Mouse (Mus musculus): ENCODE results near the gene Slc37a3. TPM values are rescaled to one million over a fixed set of nuclear protein-coding genes. Genes with fewer than 3 reads are reported as not detected.
"Not testable (repeated sequence)": the region's sequence is repeated elsewhere in the genome, so short reads cannot be mapped to it uniquely, and the experiment has no call there.

Slc37a3 gene
- polyA plus RNA-seq, 1 experiment from 2014 or later: 58.2 TPM

DNA sequence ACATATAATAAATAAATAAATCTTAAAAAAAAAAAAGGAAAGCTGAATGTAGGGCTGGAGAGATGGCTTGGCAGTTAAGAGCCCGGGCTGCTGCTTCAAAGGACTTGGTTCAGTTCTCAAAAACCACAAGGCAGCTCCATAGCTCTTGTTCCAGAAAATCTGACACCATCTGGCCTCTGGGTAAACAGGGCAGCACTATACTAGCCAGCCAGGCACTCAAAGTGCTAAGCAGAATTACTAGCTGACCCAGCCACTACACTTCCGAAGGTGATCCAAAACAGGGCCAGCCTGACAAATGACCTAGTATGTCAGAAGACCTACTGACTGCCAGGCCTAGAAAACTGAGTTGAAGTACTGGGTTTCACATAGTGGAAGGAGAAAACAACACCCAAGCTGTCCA, 25.7 kb upstream of the Slc37a3 start:
- whole genome bisulfite sequencing: 93% methylated on average over 2 of the region's 2 CpGs
- Histone ChIP-seq H3K4me1 (replicated peaks) (no peaks in the 10 kb centered on the region), H3K4me2 (no peak overlapping the region), H3K9me3 (no peaks in the 10 kb centered on the region), H3K27me3 (no peaks in the 10 kb centered on the region), H3K9ac (no peak overlapping the region), H3K4me3 (no peak overlapping the region), H3K36me3 (peaks cover 70% of the 10 kb centered on the region), H3K27ac (replicated peaks) (no peak overlapping the region)
- no peak for ATAC-seq (ENCODE audit: low FRiP score, low read depth)

DNA sequence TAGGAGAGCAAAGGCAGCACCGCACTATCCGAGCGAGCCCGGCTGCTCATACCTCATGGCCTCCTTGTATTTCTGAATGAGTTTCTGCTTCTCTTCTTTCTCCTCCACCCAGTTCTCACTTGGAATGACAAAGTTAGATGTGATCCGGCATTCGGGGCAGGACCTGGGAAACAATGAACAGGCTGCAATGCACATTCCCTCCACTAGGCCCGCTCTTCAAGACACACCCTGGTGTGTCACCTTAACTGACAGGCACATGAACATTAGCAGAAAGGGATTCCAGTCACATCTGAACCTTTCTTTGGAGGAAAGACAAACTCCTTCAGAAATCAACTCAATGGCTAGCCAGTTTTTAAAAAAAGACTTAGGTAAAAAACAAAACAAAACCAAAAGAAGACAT, 22.9 kb upstream of the Slc37a3 start:
- ATAC-seq (ENCODE audit: low FRiP score, low read depth): no peak

DNA sequence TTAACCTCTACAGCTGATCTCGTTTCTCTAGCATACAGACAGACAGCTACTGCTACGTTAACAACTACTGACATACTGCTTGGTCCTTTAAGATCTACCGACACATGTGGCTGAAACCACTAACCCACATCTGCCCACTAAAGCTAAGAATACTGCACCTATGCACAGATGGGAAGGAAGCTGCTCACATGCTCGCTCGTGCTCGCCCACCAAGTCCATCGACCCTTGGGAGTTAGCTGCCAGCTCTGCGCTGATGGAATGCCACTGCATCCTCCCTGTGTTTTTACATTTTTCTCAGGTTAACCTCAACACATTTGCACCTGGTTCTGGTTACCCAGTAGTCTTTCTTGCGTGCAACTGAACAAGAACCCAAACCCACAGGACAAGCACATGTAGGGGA, 20.9 kb upstream of the Slc37a3 start:
- Histone ChIP-seq H3K4me1 (replicated peaks) (0 out of 2 replicates have a peak, but pooled peaks cover 6% of the 10 kb centered on the region), H3K9me3 (no peaks in the 10 kb centered on the region), H3K27ac (replicated peaks) (no peak overlapping the region), H3K4me2 (no peak overlapping the region), H3K36me3 (peaks cover 60% of the 10 kb centered on the region), H3K27me3 (no peaks in the 10 kb centered on the region), H3K9ac (no peak overlapping the region), H3K4me3 (no peak overlapping the region)
- WGBS: 90% methylated on average over 9 of the region's 9 CpGs
- ATAC-seq (ENCODE audit: low FRiP score, low read depth): no peak

More for the DNA sequence above, 22.9 kb upstream of the Slc37a3 start:
- 61% methylated on average over 7 of the region's 7 CpGs for WGBS
- H3K27me3 ChIP-seq: no peaks in the 10 kb centered on the region
- H3K4me2 ChIP-seq: no peak overlapping the region
- 0 out of 2 replicates have a peak, but pooled peaks cover 6% of the 10 kb centered on the region for H3K4me1 ChIP-seq (replicated peaks)
- peaks cover 79% of the 10 kb centered on the region for H3K36me3 ChIP-seq
- H3K27ac ChIP-seq (replicated peaks): no peak overlapping the region
- H3K4me3 ChIP-seq: no peak overlapping the region
- no peak overlapping the region for H3K9ac ChIP-seq
- no peaks in the 10 kb centered on the region for H3K9me3 ChIP-seq

DNA sequence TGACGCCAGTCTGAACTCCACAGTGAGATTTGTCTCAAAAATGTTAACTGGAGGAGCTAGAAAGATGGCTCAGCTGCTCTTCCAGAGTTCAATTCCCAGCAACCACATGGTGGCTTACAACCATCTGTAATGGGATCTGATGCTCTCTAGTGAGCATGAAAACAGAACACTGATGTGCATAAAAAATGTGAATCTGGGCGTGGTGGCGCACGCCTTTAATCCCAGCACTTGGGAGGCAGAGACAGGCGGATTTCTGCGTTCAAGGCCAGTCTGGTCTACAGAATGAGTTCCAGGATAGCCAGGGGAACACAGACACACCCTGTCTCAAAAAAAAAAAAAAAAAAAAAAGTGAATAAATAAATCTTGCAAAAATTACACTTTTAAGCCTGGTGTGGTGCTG, 19.6 kb upstream of the Slc37a3 start:
- 92% methylated on average over 6 of the region's 6 CpGs for WGBS
- ATAC-seq (ENCODE audit: low FRiP score, low read depth): no peak
- Histone ChIP-seq H3K9me3 (no peaks in the 10 kb centered on the region), H3K27me3 (no peaks in the 10 kb centered on the region), H3K36me3 (peaks cover 57% of the 10 kb centered on the region), H3K9ac (no peak overlapping the region), H3K4me2 (no peak overlapping the region), H3K4me1 (replicated peaks) (0 out of 2 replicates have a peak, but pooled peaks cover 6% of the 10 kb centered on the region), H3K27ac (replicated peaks) (no peak overlapping the region), H3K4me3 (no peak overlapping the region)

DNA sequence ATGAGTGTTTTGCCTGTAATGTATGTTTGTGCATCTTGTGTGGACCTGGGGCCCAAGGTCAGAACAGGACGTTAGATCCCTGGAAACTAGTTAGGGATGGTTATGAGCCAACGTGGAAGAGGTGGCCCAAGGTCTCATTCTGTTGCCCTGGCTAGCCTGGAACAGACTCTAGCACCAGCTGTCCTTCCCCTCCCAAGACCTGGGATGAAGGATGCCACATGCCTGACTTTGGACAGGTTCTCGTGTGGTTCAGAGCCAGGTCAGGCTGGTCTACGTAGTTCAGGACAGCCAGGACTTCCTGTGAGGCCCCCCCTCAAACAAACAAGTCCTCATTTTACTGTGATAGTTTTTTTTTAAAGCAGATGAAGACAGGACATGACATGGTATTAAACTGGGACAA, 18.4 kb upstream of the Slc37a3 start:
- WGBS: 86% methylated on average over 4 of the region's 4 CpGs
- Histone ChIP-seq H3K9me3 (no peaks in the 10 kb centered on the region), H3K36me3 (peaks cover 50% of the 10 kb centered on the region), H3K4me3 (no peak overlapping the region), H3K4me2 (no peak overlapping the region), H3K27me3 (no peaks in the 10 kb centered on the region), H3K27ac (replicated peaks) (peak overlapping the region; percentile 34; the same call in 1 of the 2 replicates), H3K4me1 (replicated peaks) (0 out of 2 replicates have a peak, but pooled peaks cover 6% of the 10 kb centered on the region), H3K9ac (no peak overlapping the region)
- no peak for ATAC-seq (ENCODE audit: low FRiP score, low read depth)

DNA sequence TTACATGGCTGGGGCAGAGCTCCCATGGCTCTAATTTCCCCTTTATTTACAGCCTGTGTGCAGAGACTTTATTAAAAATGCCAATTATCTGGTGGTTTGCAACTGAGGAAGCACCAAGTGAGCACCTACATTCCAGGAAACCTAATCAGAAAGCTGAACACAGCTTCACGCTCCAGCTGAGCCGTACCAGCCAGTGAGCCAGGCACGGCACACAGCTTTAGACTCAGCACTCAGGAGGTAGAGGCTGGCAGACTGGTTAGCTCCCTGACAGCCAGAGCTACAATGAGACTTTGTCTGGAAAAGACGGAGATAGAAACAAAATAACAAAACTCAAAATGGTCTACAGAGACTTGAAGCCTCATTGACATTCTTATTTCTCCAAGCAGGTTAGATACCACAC, 18.0 kb upstream of the Slc37a3 start:
- Histone ChIP-seq H3K4me3 (no peak overlapping the region), H3K36me3 (peaks cover 47% of the 10 kb centered on the region), H3K4me2 (no peak overlapping the region), H3K9ac (no peak overlapping the region), H3K27me3 (no peaks in the 10 kb centered on the region), H3K27ac (replicated peaks) (peak overlapping the region; percentile 34; the same call in 1 of the 2 replicates), H3K9me3 (no peaks in the 10 kb centered on the region), H3K4me1 (replicated peaks) (0 out of 2 replicates have a peak, but pooled peaks cover 6% of the 10 kb centered on the region)
- 64% methylated on average over 4 of the region's 4 CpGs for WGBS
- peak; percentile 69; the same call in 1 of the 2 replicates for ATAC-seq (ENCODE audit: low FRiP score, low read depth)

- Histone ChIP-seq H3K27me3 (no peaks in the 10 kb centered on the region), H3K9me3 (no peaks in the 10 kb centered on the region), H3K4me3 (no peak overlapping the region), H3K4me1 (replicated peaks) (no peaks in the 10 kb centered on the region), H3K36me3 (peaks cover 4% of the 10 kb centered on the region; the same call in 1 of the 2 replicates), H3K27ac (replicated peaks) (no peak overlapping the region), H3K4me2 (no peak overlapping the region), H3K9ac (no peak overlapping the region)
- no peak for ATAC-seq (ENCODE audit: low FRiP score, low read depth)
- 95% methylated on average over 2 of the region's 2 CpGs for WGBS
Measured at GRCm38 (mm10) chr6:39389988-39390387, 12.5 kb upstream of the Slc37a3 start.

GRCm38 (mm10) chr6:39381125-39381880, 3.8 kb upstream of the Slc37a3 start, which contains the start of gene Rab19:
Rab19 (plus strand) TSS chr6:39381175.
- 12% methylated on average over 20 of the region's 20 CpGs for WGBS
- peaks cover 9% of the 10 kb centered on the region for H3K4me1 ChIP-seq (replicated peaks)
- H3K27ac ChIP-seq (replicated peaks): no peak within 1 kb of the TSS
- no peaks in the 10 kb centered on the region for H3K9me3 ChIP-seq
- H3K4me2 ChIP-seq: peak within 1 kb of the TSS; percentile 47
- H3K4me3 ChIP-seq: peak within 1 kb of the TSS; percentile 15
- no peak for ATAC-seq (ENCODE audit: low FRiP score, low read depth)
- no peak within 1 kb of the TSS for H3K9ac ChIP-seq
- H3K27me3 ChIP-seq: 0 out of 2 replicates have a peak, but pooled peaks cover 13% of the 10 kb centered on the region
- H3K36me3 ChIP-seq: no peaks in the 10 kb centered on the region

DNA sequence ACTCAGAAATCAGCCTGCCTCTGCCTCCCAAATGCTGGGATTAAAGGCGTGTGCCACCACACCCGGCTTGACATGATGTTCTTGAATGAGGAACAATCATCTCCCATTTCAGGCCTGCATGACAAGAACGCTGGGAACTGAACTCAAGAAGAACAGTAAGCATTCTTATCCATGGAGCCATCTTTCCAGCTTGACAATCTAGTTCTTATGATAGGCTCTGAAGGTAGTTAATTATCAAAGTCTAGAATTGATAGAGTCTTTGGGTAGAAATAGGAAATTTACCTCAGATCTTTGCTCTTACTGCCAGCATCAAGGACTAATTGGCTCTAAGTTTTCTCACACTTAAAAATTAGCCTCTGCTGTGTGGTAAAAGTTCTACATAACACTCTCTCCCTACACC, 2.8 kb upstream of the Slc37a3 start:
- Histone ChIP-seq H3K4me3 (no peak overlapping the region), H3K4me1 (replicated peaks) (peaks cover 18% of the 10 kb centered on the region), H3K9ac (no peak overlapping the region), H3K27me3 (0 out of 2 replicates have a peak, but pooled peaks cover 13% of the 10 kb centered on the region), H3K36me3 (no peaks in the 10 kb centered on the region), H3K4me2 (no peak overlapping the region), H3K9me3 (no peaks in the 10 kb centered on the region), H3K27ac (replicated peaks) (no peak overlapping the region)
- no peak for ATAC-seq (ENCODE audit: low FRiP score, low read depth)
- WGBS: 89% methylated on average over 3 of the region's 3 CpGs

- 81% methylated on average over 8 of the region's 8 CpGs for WGBS
- Histone ChIP-seq H3K27ac (replicated peaks) (no peak overlapping the region), H3K9me3 (no peaks in the 10 kb centered on the region), H3K27me3 (0 out of 2 replicates have a peak, but pooled peaks cover 13% of the 10 kb centered on the region), H3K9ac (no peak overlapping the region), H3K4me3 (no peak overlapping the region), H3K4me1 (replicated peaks) (peaks cover 18% of the 10 kb centered on the region), H3K4me2 (no peak overlapping the region), H3K36me3 (no peaks in the 10 kb centered on the region)
- ATAC-seq (ENCODE audit: low FRiP score, low read depth): no peak
Measured at GRCm38 (mm10) chr6:39379749-39380148, 2.3 kb upstream of the Slc37a3 start.

DNA sequence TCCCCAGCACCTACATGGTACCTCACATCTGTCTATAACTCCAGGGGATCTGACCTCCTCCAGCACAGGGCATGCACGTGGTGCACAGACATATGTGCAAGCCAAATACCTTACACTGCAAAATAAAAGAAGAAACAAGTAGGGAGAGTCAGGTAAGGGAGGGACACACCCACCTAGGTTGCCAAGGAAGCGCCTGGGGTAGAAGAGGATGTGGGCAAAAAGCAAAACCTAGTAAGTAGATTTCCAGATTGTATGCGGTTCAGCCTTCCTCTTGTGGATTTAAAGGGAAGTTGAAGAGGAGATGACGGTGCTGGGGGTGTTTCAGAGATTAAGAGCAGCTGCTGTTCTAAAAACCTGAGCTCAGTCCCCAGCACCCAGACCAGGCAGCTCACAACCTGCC, 1.7 kb upstream of the Slc37a3 start:
- no peak for ATAC-seq (ENCODE audit: low FRiP score, low read depth)
- no peaks in the 10 kb centered on the region for H3K9me3 ChIP-seq
- 72% methylated on average over 4 of the region's 4 CpGs for WGBS

GRCm38 (mm10) chr6:39378161-39378835, 823 bp upstream of the Slc37a3 start:
- not testable (repeated sequence) for H3K9ac ChIP-seq; H3K4me2 ChIP-seq; H3K9me3 ChIP-seq; H3K27ac ChIP-seq (replicated peaks); H3K4me3 ChIP-seq; H3K36me3 ChIP-seq
- 0 out of 2 replicates have a peak, but pooled peaks have one; percentile 10 for ATAC-seq (ENCODE audit: low FRiP score, low read depth)
- Histone ChIP-seq H3K27me3 (0 out of 2 replicates have a peak, but pooled peaks cover 13% of the 10 kb centered on the region), H3K4me1 (replicated peaks) (peaks cover 18% of the 10 kb centered on the region)
- 79% methylated on average over 13 of the region's 13 CpGs for WGBS

More for the DNA sequence above, 1.7 kb upstream of the Slc37a3 start:
- no peak overlapping the region for H3K4me2 ChIP-seq
- no peak overlapping the region for H3K4me3 ChIP-seq
- peaks cover 18% of the 10 kb centered on the region for H3K4me1 ChIP-seq (replicated peaks)
- H3K9ac ChIP-seq: no peak overlapping the region
- 0 out of 2 replicates have a peak, but pooled peaks cover 13% of the 10 kb centered on the region for H3K27me3 ChIP-seq
- 0 out of 2 replicates have a peak, but pooled peaks cover 3% of the 10 kb centered on the region for H3K36me3 ChIP-seq
- no peak overlapping the region for H3K27ac ChIP-seq (replicated peaks)
